Mouse (Mus musculus) thymus, adult 2 months (tissue): ENCODE results near the gene Tex29.

Source experiments
- CTCF ChIP-seq: fragments of 200-500 bp; IDR thresholded peaks from 2 replicates; pipeline ENCODE4 v1.5.1; 2012; ENCODE audit warnings: mild to moderate bottlenecking, control low read depth, low read length, moderate library complexity, borderline replicate concordance; ENCODE audit not compliant: control insufficient read depth, poor library complexity, insufficient read depth; ENCODE audit errors: extremely low read depth
- POLR2A ChIP-seq: fragments of 200-500 bp; IDR thresholded peaks from 2 replicates; pipeline ENCODE4 v1.6.1; 2012; ENCODE audit warnings: mild to moderate bottlenecking, low read length, control low read depth, moderate library complexity; ENCODE audit not compliant: control insufficient read depth, poor library complexity, insufficient read depth; ENCODE audit errors: extremely low read depth

GRCm38 (mm10) chr8:11896022-11896662, 55.9 kb downstream of the Tex29 start:
- TF ChIP-seq CTCF (no peak), POLR2A (no peak)
